Mouse (Mus musculus) intestine, postnatal 0 days (tissue): ENCODE results near the gene Tmc1. TPM values are rescaled to one million over a fixed set of nuclear protein-coding genes. Genes with fewer than 3 reads are reported as not detected.

Experiments used
- ATAC-seq: fragments of 200-750 bp; cut with Nextera tagmentation; 2 replicates; pipeline ENCODE4 v1.8.0; 2017; ENCODE audit warnings: mild to moderate bottlenecking, moderate TSS enrichment, moderate library complexity
- H3K27ac ChIP-seq: fragments of 300-500 bp; sonication (generic); 2 replicates; pipeline ENCODE4 v1.5.1; 2014; ENCODE audit warnings: mild to moderate bottlenecking, low read depth, low read length, moderate library complexity
- H3K27me3 ChIP-seq: fragments of 300-500 bp; sonication (generic); replicated peaks from 2 replicates; pipeline ENCODE4 v1.6.1; 2014; ENCODE audit warnings: low read length, mixed read lengths; ENCODE audit not compliant: control insufficient read depth, insufficient read depth
- H3K36me3 ChIP-seq: fragments of 300-500 bp; sonication (generic); 2 replicates; pipeline ENCODE4 v1.6.1; 2014; ENCODE audit warnings: mild to moderate bottlenecking, moderate library complexity; ENCODE audit not compliant: control insufficient read depth, insufficient read depth
- H3K4me1 ChIP-seq: fragments of 300-500 bp; sonication (generic); replicated peaks from 2 replicates; pipeline ENCODE4 v1.6.1; 2014; ENCODE audit warnings: antibody characterized with exemption, low read length, mixed read lengths; ENCODE audit not compliant: control insufficient read depth, insufficient read depth
- H3K4me2 ChIP-seq: fragments of 300-500 bp; sonication (generic); replicated peaks from 2 replicates; pipeline ENCODE4 v1.6.1; 2014; ENCODE audit warnings: low read depth, mild to moderate bottlenecking, moderate library complexity
- H3K4me3 ChIP-seq: fragments of 300-500 bp; sonication (generic); 2 replicates; pipeline ENCODE4 v1.5.1; 2014; ENCODE audit warnings: low read depth, low read length
- H3K9ac ChIP-seq: fragments of 300-500 bp; sonication (generic); 2 replicates; pipeline ENCODE4 v1.6.1; 2014; ENCODE audit warnings: mild to moderate bottlenecking, low read depth, low read length
- H3K9me3 ChIP-seq: fragments of 300-500 bp; sonication (generic); 2 replicates; pipeline ENCODE4 v1.6.1; 2016; ENCODE audit warnings: mixed run types; ENCODE audit not compliant: control insufficient read depth
- CTCF ChIP-seq: sonication (generic); IDR thresholded peaks from 2 replicates; pipeline ENCODE4 v1.5.1; 2016; ENCODE audit warnings: low read depth, mild to moderate bottlenecking, control low read depth, antibody characterized with exemption, moderate library complexity
- WGBS: fragments of 180-500 bp; shearing (Covaris S2); extraction: QIAGEN DNeasy Blood & Tissue Kit; methylation state at CpG from one replicate; pipeline ENCODE4 v1.1.7; 2014; 5-methylcytosine and 5-hydroxymethylcytosine counted together
- polyA plus RNA-seq: library from polyadenylated mRNA; unstranded; fragments of >200 nt; fragmentation: Nextera tagmentation; extraction: Ambion mirVana; gene quantifications from 2 replicates; pipeline ENCODE4 v1.2.1, GENCODE M21; 2015

The Tmc1 gene
- polyA plus RNA-seq, 1 experiment from 2014 or later: not detected

DNA sequence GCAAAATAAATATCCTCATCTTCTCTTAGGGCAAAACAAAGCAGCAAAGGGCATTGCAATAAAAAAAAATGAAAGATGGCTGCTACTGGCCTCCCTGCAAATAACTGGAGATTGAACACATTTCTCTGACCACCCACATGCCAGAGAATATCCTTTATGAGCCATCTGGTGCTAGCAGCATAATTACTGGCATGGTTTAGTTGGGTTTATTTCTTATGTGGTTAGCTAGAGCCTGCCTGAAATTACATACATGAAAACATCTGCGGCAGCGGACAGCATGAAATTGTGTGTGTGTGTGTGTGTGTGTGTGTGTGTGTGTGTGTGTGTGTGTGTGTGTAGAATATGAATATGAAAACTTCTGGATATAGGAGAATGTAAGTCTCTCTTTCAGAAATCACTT, 161.2 kb downstream of the Tmc1 start:
- Histone ChIP-seq H3K4me3 (no peak overlapping the region), H3K36me3 (no peaks in the 10 kb centered on the region)
- WGBS: 89% methylated on average over 2 of the region's 2 CpGs

DNA sequence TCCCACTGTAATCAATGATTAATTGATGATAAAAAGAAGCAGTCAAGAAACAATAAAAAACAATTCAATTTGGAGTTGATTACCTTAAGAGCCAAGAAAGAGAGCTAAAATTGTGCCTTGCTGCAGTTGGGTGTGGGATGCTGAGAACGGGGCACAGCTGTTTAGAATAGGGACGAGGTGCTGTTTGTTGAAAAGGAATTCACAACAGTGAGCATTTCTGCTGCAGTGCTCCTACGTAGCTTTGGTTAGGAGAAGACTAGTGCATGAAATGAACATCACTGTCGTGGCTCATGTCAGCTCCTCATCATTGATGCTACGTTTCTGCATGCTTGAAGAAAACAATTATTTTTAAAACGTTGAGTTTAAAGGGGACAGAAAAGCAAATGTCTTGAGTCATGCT, 166.7 kb downstream of the Tmc1 start:
- no peaks in the 10 kb centered on the region for H3K4me1 ChIP-seq
- H3K9me3 ChIP-seq: no peaks in the 10 kb centered on the region
- no peaks in the 10 kb centered on the region for H3K27me3 ChIP-seq
- WGBS: 79% methylated on average over 6 of the region's 6 CpGs
- no peak overlapping the region for H3K4me3 ChIP-seq
- no peak overlapping the region for H3K4me2 ChIP-seq
- no peak for TF ChIP-seq CTCF
- H3K9ac ChIP-seq: no peak overlapping the region
- ATAC-seq: no peak
- no peak overlapping the region for H3K27ac ChIP-seq
- H3K36me3 ChIP-seq: no peaks in the 10 kb centered on the region

More for the DNA sequence above, 161.2 kb downstream of the Tmc1 start:
- Histone ChIP-seq H3K4me1 (no peaks in the 10 kb centered on the region), H3K9me3 (no peaks in the 10 kb centered on the region), H3K27me3 (no peaks in the 10 kb centered on the region), H3K9ac (no peak overlapping the region), H3K4me2 (no peak overlapping the region), H3K27ac (no peak overlapping the region)
- ATAC-seq: no peak
- TF ChIP-seq CTCF: no peak

DNA sequence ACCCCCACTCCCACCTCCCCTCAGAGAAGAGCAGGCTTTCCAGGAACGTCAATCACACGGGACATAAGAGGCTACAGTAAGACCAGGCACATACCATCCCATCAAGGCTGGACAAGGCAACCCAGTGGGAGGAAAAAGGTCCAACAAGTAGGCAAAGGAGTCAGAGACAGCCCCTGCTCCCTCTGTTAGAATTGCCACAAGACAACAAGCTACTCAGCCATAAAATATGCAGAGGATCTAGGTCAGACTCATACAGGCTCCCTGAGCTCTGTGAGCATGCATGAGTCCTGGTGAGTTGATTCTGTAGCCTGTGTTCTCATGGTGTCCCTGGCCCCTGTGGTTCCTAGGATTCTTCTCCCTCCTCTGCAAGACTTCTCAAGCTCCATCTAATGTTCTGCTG, 178.3 kb downstream of the Tmc1 start:
- no peak overlapping the region for H3K4me2 ChIP-seq
- no peak for ATAC-seq
- no peak for TF ChIP-seq CTCF
- no peak overlapping the region for H3K9ac ChIP-seq
- WGBS: 61% methylated on average over 2 of the region's 2 CpGs
- no peaks in the 10 kb centered on the region for H3K36me3 ChIP-seq
- H3K9me3 ChIP-seq: no peaks in the 10 kb centered on the region
- H3K27ac ChIP-seq: no peak overlapping the region
- no peaks in the 10 kb centered on the region for H3K4me1 ChIP-seq
- H3K4me3 ChIP-seq: no peak overlapping the region
- no peaks in the 10 kb centered on the region for H3K27me3 ChIP-seq

DNA sequence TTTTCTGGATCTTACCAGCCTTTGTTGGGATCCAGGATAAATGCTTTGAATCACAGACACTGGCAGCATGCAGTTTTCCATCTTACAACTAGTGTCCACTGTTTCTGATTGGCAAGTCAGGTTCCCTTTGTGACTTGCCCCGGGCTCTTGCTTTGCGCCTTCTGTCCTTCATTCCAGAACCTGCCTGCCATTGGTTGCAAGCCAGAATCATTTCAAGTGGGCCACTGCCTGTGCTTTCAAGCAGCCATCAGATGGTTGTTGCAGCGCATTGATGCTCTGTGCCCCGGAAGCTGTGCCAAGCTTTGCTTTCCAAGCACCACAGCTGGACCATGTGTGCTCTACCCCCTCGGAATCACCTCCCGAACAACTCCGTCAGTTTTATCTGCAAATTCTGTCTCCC, 180.1 kb downstream of the Tmc1 start:
- no peak overlapping the region for H3K27ac ChIP-seq
- H3K4me1 ChIP-seq: no peaks in the 10 kb centered on the region
- no peak overlapping the region for H3K4me2 ChIP-seq
- no peak for TF ChIP-seq CTCF
- H3K4me3 ChIP-seq: no peak overlapping the region
- no peaks in the 10 kb centered on the region for H3K9me3 ChIP-seq
- no peaks in the 10 kb centered on the region for H3K36me3 ChIP-seq
- 92% methylated on average over 7 of the region's 7 CpGs for WGBS
- ATAC-seq: no peak
- H3K27me3 ChIP-seq: no peaks in the 10 kb centered on the region
- no peak overlapping the region for H3K9ac ChIP-seq

DNA sequence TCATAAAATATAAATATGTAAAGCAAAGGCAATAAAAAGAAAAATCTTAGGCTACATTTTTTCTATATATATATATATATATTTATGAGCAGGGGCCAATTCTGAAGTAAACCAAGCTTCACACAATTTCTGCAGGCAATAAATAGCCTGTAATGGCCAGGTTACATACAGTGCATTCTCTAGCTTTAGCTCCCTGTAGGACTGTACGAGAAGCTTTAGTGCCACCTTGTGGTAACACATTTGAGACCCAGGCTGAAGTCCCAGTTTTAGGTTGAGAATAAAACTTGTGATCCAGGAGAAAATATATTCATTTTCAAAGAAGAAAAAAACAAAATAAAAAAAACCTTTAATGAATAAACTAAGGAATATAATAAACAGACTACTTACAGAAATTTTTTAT, 189.8 kb downstream of the Tmc1 start:
- Histone ChIP-seq H3K36me3 (no peaks in the 10 kb centered on the region), H3K9me3 (no peaks in the 10 kb centered on the region), H3K27ac (no peak overlapping the region), H3K4me1 (no peaks in the 10 kb centered on the region), H3K9ac (no peak overlapping the region), H3K4me3 (no peak overlapping the region), H3K4me2 (no peak overlapping the region), H3K27me3 (no peaks in the 10 kb centered on the region)
- ATAC-seq: no peak
- WGBS: 13% methylated on average over 1 of the region's 1 CpGs
- peak; percentile 81 for TF ChIP-seq CTCF

DNA sequence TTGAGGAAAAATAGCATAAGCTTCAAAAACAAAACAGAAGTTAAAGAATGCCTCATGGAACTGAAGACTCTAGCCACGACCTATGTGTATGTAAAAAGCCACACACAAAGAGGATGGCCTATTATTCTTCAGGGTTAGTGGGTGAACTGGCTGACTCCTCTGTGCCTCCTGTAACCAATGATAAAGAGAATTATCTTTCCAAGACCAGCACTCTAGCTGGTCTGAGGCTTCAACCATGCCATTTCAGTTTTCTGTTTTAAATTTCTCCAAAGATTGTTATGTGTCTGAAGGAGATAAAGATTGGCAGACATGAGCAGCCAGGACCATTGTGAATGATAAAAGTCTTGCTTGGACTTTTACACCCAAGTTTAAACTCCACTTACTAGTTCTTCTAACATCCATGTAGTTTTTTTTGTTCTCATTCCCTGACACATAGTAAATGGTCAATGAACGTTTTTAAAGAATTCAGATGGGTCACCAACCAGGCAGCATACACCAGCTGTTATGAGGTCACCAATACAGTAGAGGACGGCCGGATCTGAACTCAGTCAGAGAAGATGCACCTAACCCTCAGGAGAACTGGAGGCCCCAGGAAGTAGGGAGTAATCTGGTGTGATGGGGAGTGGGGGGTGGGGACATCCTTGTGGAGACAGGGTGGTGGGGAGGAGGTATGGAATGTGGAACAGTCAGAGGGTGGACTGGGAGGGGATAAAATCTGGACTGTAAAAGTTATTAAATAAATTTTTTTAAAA, 192.2 kb downstream of the Tmc1 start:
- no peaks in the 10 kb centered on the region for H3K9me3 ChIP-seq
- H3K4me2 ChIP-seq: no peak overlapping the region
- no peaks in the 10 kb centered on the region for H3K27me3 ChIP-seq
- no peak overlapping the region for H3K9ac ChIP-seq
- H3K4me1 ChIP-seq: no peaks in the 10 kb centered on the region
- H3K27ac ChIP-seq: no peak overlapping the region
- ATAC-seq: no peak
- H3K36me3 ChIP-seq: no peaks in the 10 kb centered on the region
- 63% methylated on average over 4 of the region's 4 CpGs for WGBS
- H3K4me3 ChIP-seq: no peak overlapping the region
- no peak for TF ChIP-seq CTCF
